Mouse (Mus musculus): ENCODE results near the gene Lypd5.

- TF ChIP-seq GATA1 (IDR thresholded peaks at IDR 0.05; ENCODE audit: borderline replicate concordance, low read length) (no peak), FLI1 (IDR thresholded peaks at IDR 0.05; ENCODE audit: low read length) (no peak)
Observed at GRCm38 (mm10) chr7:24359269-24359668, 10.3 kb downstream of the Lypd5 start.
